Mouse (Mus musculus) bone marrow macrophage, adult 2 months (primary cell): ENCODE results near the gene Reep1.

Experiments
- CTCF ChIP-seq: IDR thresholded peaks from 2 replicates; pipeline ENCODE4 v1.5.1; 2012; ENCODE audit warnings: low read depth, mild to moderate bottlenecking, low read length, moderate library complexity
- POLR2A ChIP-seq: IDR thresholded peaks from 2 replicates; pipeline ENCODE4 v1.6.1; 2012; ENCODE audit warnings: mild to moderate bottlenecking, low read depth, low read length, borderline replicate concordance

DNA sequence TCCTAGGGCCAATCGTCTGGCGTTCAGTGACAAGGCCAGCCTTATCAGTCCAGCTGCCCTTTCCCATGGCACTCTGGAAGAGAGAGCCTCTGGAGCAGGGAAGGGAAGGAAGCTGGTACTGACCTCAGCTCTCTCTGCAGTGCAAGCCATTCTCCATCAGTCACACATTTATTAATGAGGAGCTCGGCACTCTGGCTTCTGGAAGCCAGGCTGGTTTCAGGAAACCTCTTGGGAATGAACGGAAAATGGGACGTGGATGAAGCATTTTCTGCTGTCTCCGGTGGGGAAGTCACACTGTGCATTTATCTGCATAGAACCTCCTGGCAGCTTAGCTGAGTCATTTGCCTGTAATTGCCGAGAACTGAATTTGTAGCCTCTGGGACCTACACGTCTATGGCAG, 29.8 kb downstream of the Reep1 start:
- no peak for TF ChIP-seq CTCF
- TF ChIP-seq POLR2A = no peak
